In the genomic region with DNA sequence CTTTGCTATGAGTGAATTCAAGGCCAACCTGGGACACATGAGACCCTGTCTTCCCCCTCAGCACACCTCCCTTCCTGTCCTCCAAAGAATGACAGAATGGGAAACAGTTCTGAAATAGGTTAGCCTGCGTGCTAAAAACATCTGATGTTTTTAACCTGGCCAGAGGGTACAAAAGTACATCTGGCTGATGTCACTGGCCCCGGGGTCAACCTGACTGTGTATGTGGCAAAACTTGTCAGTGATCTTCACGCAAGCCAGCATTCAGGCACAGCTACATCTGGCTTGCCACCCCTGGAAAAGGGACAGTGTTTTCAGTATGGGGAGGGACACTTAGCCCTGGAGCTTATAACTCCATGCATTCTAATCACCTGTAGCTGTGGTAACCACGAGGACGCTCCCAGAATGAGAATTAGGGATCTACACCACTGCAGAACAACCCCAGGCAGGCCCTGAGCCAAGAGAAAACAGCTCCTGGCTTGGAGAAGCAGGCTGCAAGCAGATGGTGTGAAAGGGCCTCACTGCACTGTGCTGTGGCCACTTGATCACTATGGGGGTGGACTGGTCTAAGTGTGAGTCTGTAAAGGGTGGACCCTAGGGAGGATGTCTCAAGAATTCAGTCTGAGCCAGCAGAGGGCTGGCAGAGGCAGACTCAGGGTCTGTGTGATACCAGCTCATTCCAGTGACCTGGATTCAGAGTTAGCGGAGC, we compare ENCODE assay signal across 8 mouse cellular contexts. TPM values are rescaled to one million over a fixed set of nuclear protein-coding genes. Genes with fewer than 3 reads are reported as not detected.
DNase-seq lines count a peak whose midpoint lies in the region; ATAC-seq lines count a peak whose summit lies in the region.

No protein-coding gene starts in this region.

- ATAC-seq in embryonic facial prominence, embryonic 13.5 days (ENCODE audit: insufficient number of reproducible peaks, insufficient read depth, low FRiP score, low TSS enrichment, low read depth), result no peak
- peak; percentile 32 for ATAC-seq in hindbrain, embryonic 11.5 days (ENCODE audit: low FRiP score)
- ATAC-seq in midbrain, embryonic 14.5 days (ENCODE audit: low FRiP score, low TSS enrichment), result peak; percentile 72

- peak; percentile 57 to 82 for DNase-seq in left cerebral cortex, adult 18-20 months (ENCODE audit: low spot score in 2 of 2)
- no peak for DNase-seq in left cerebral cortex, adult 11 months (ENCODE audit: low spot score)
- no peak for DNase-seq in hindbrain, embryonic 11.5 days (ENCODE audit: low spot score)
- peak; percentile 62 to 73 for DNase-seq in layer of hippocampus, postnatal 14 days (ENCODE audit: low spot score in 2 of 2)
- peak; percentile 81 for DNase-seq in midbrain, embryonic 14.5 days
- DNase-seq in spleen, postnatal 14 days (ENCODE audit: low spot score in 2 of 2), result no peak
- no peak for DNase-seq in adrenal gland, postnatal 14 days

- no peaks in the 10 kb centered on the region for H3K27me3 ChIP-seq in embryonic facial prominence, embryonic 13.5 days
- no peaks in the 10 kb centered on the region for H3K27me3 ChIP-seq in hindbrain, embryonic 11.5 days (ENCODE audit: control insufficient read depth, insufficient read depth, low read length)
- no peaks in the 10 kb centered on the region for H3K27me3 ChIP-seq in midbrain, embryonic 14.5 days (ENCODE audit: control insufficient read depth, insufficient read depth, low read length)

- no peaks in the 10 kb centered on the region for H3K9me3 ChIP-seq in embryonic facial prominence, embryonic 13.5 days
- no peaks in the 10 kb centered on the region for H3K9me3 ChIP-seq in hindbrain, embryonic 11.5 days (ENCODE audit: control insufficient read depth, low read length)
- H3K9me3 ChIP-seq in midbrain, embryonic 14.5 days (ENCODE audit: control insufficient read depth, low read length), result no peaks in the 10 kb centered on the region

- 59% methylated on average over 6 of the region's 6 CpGs for WGBS in embryonic facial prominence, embryonic 13.5 days
- WGBS in hindbrain, embryonic 11.5 days, result 61% methylated on average over 6 of the region's 6 CpGs
- 41% methylated on average over 6 of the region's 6 CpGs for WGBS in midbrain, embryonic 14.5 days

- H3K9ac ChIP-seq in embryonic facial prominence, embryonic 13.5 days, result peak overlapping the region; percentile 32; the same call in 1 of the 2 replicates
- H3K9ac ChIP-seq in hindbrain, embryonic 11.5 days (ENCODE audit: low read depth, low read length), result no peak overlapping the region
- peak overlapping the region; percentile 39; the same call in 1 of the 2 replicates for H3K9ac ChIP-seq in midbrain, embryonic 14.5 days (replicated peaks; ENCODE audit: low read length)

- peak overlapping the region; percentile 68 for H3K27ac ChIP-seq in embryonic facial prominence, embryonic 13.5 days
- H3K27ac ChIP-seq in hindbrain, embryonic 11.5 days (ENCODE audit: low read depth, low read length), result peak overlapping the region; percentile 76
- H3K27ac ChIP-seq in midbrain, embryonic 14.5 days (replicated peaks; ENCODE audit: low read depth, low read length), result peak overlapping the region; percentile 92

- peaks cover 40% of the 10 kb centered on the region for H3K36me3 ChIP-seq in embryonic facial prominence, embryonic 13.5 days
- peaks cover 2% of the 10 kb centered on the region; the same call in 1 of the 2 replicates for H3K36me3 ChIP-seq in hindbrain, embryonic 11.5 days (ENCODE audit: control insufficient read depth, insufficient read depth, low read length)
- H3K36me3 ChIP-seq in midbrain, embryonic 14.5 days (ENCODE audit: control insufficient read depth, insufficient read depth, low read length), result peaks cover 23% of the 10 kb centered on the region

- no peak overlapping the region for H3K4me3 ChIP-seq in embryonic facial prominence, embryonic 13.5 days
- no peak overlapping the region for H3K4me3 ChIP-seq in hindbrain, embryonic 11.5 days (ENCODE audit: low read depth, low read length)
- H3K4me3 ChIP-seq in midbrain, embryonic 14.5 days (replicated peaks; ENCODE audit: low read depth, low read length), result no peak overlapping the region

- peaks cover 29% of the 10 kb centered on the region for H3K4me1 ChIP-seq in embryonic facial prominence, embryonic 13.5 days
- peaks cover 29% of the 10 kb centered on the region for H3K4me1 ChIP-seq in hindbrain, embryonic 11.5 days (replicated peaks; ENCODE audit: control insufficient read depth, insufficient read depth, low read length)
- peaks cover 41% of the 10 kb centered on the region for H3K4me1 ChIP-seq in midbrain, embryonic 14.5 days (ENCODE audit: control insufficient read depth, insufficient read depth, low read length)

- no peak overlapping the region for H3K4me2 ChIP-seq in embryonic facial prominence, embryonic 13.5 days
- no peak overlapping the region for H3K4me2 ChIP-seq in hindbrain, embryonic 11.5 days (replicated peaks; ENCODE audit: low read depth, low read length)
- H3K4me2 ChIP-seq in midbrain, embryonic 14.5 days (ENCODE audit: low read length), result peak overlapping the region; percentile 29; the same call in 1 of the 2 replicates

RNA-seq across cellular contexts. Expression of gene Slc6a6, which starts 35.3 kb away (rescaled TPM):
- total RNA-seq in left cerebral cortex, adult 18-20 months (2021), result 100 to 1,000 TPM; 134 to 137 TPM
- polyA plus RNA-seq in embryonic facial prominence, embryonic 13.5 days (2015; fragmentation: Nextera tagmentation; extraction: Ambion mirVana), result 71.4 and 72.2 TPM in 2 replicates
- polyA plus RNA-seq in hindbrain, embryonic 11.5 days (2014; fragmentation: Nextera tagmentation; extraction: Ambion mirVana), result 46.6 and 64.0 TPM in 2 replicates
- total RNA-seq in layer of hippocampus, postnatal 14 days (2021), result 100 to 1,000 TPM; 149 to 151 TPM
- 94.1 and 94.3 TPM in 2 replicates for polyA plus RNA-seq in midbrain, embryonic 14.5 days (2014; fragmentation: Nextera tagmentation; extraction: Ambion mirVana)
- total RNA-seq in adrenal gland, postnatal 14 days (2021), result 259 and 278 TPM in 2 replicates

Comparison
In these comparisons a context has a peak if more than half of its experiments do, and no peak if none do; other contexts are left out.
1. DNase-seq: peak in left cerebral cortex, adult 18-20 months (2 of 2), layer of hippocampus, postnatal 14 days (2 of 2) and midbrain, embryonic 14.5 days (single experiment); none in left cerebral cortex, adult 11 months (single experiment), hindbrain, embryonic 11.5 days (single experiment), spleen, postnatal 14 days (0 of 2) and adrenal gland, postnatal 14 days (single experiment).
2. Peak in every context shown above with its lines, with median percentiles within 50 percentile points of each other: H3K27ac ChIP-seq.